Mouse (Mus musculus) bone marrow macrophage, adult 2 months (primary cell): Measurements from ENCODE around the gene Wdr49. TPM values are rescaled to one million over a fixed set of nuclear protein-coding genes. Genes with fewer than 3 reads are reported as not detected.

Experiments
- H3K27ac ChIP-seq: 2 replicates; pipeline ENCODE4 v1.5.1; 2012; ENCODE audit warnings: low read depth, low read length; ENCODE audit not compliant: insufficient read depth
- H3K4me1 ChIP-seq: 2 replicates; pipeline ENCODE4 v1.6.1; 2012; ENCODE audit warnings: low read length; ENCODE audit not compliant: control insufficient read depth, insufficient read depth
- H3K4me3 ChIP-seq: 2 replicates; pipeline ENCODE4 v1.5.1; 2012; ENCODE audit warnings: mild to moderate bottlenecking, low read length, moderate library complexity; ENCODE audit not compliant: insufficient read depth
- CTCF ChIP-seq: IDR thresholded peaks from 2 replicates; pipeline ENCODE4 v1.5.1; 2012; ENCODE audit warnings: low read depth, mild to moderate bottlenecking, low read length, moderate library complexity
- POLR2A ChIP-seq: IDR thresholded peaks from 2 replicates; pipeline ENCODE4 v1.6.1; 2012; ENCODE audit warnings: mild to moderate bottlenecking, low read depth, low read length, borderline replicate concordance
- polyA plus RNA-seq: library from polyadenylated mRNA; stranded (reverse); fragments of >200 nt; gene quantifications from 2 replicates; pipeline ENCODE4 v1.2.4, GENCODE M21; 2012; ENCODE audit not compliant: missing spikeins, insufficient read depth, insufficient read length

The Wdr49 gene
- polyA plus RNA-seq, 1 experiment: not detected

DNA sequence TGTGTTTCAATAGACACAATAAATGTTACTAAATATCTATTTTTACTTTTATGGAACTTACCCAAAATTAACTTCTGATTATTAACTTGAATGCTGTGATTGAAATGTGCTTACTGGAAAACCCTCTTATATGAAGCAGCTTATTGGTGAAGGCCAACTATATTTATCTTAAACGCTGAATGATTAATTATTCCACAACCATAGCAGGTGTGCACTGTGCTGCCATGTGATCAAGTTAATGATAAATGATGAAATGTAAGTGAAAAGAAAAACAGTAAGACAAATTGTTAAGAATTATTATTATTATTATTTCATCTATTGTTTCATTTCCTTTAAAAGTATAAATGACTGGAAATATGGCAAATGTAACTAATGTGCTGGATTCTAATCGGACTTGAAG is 212.0 kb downstream of the Wdr49 start, which contains the start of gene Serpini2:
TSS of gene Serpini2 (minus strand) at position 101 of the 400 bp plus-strand sequence.
- Histone ChIP-seq H3K27ac (no peak within 1 kb of the TSS), H3K4me3 (no peak within 1 kb of the TSS), H3K4me1 (no peaks in the 10 kb centered on the region)
- TF ChIP-seq POLR2A (no peak), CTCF (no peak)

DNA sequence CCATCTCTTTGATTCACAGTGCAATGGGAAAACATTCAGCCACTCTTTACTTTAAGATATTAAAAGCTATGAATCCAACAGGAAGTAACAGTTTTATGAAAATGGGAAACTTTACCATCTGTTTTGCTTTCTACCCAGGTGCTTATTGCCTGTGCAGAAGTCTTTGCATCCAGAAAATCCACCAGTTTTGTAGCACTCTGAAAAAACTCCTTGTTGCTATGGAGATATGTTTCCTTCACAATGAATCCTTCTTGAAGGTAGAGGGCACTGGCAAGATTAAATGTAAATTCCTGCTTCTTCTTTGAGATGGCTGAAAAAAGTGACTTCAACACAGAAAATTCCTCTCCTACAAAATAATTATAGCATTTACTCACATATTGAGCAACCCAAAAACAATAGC is 222.6 kb downstream of the Wdr49 start:
- H3K27ac ChIP-seq: no peak overlapping the region
- TF ChIP-seq CTCF: no peak
- no peak for TF ChIP-seq POLR2A
- no peak overlapping the region for H3K4me3 ChIP-seq
- no peaks in the 10 kb centered on the region for H3K4me1 ChIP-seq

Other genes starting within 250 kb of the Wdr49 start
- gene Serpini2, start 212.1 kb downstream of the Wdr49 start, polyA plus RNA-seq: not detected in 2 replicates
- 106 and 110 TPM in 2 replicates for gene Pdcd10, start 74.7 kb upstream of the Wdr49 start, polyA plus RNA-seq
- gene Serpini1, start 75.4 kb upstream of the Wdr49 start, polyA plus RNA-seq: 0.60 and 0.80 TPM in 2 replicates